Mouse (Mus musculus): ENCODE measurements around the gene Pla2g12b.

DNA sequence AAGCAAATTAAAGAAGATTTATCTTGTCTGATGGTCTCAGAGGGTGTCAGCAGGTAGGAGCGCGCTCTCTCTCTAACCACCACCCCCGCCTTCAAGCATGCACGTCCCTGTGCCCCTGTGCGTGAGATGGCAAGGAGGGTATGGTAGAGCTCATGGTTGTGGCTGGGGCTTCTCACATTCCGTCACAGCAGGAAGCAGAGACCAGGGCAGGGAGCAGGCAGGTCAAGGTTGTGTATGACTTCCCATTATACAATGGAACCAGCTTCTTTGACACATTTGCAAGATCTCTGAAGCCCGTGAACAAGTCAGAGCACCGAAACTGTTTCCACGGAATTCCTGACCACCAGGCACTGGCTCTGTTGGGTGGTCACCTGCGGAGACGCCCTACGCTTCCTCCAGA is 6.8 kb downstream of the Pla2g12b start:
- no peak for TF ChIP-seq CTCF (IDR thresholded peaks at IDR 0.05; ENCODE audit: low read depth, low read length)
- TF ChIP-seq EP300 (IDR thresholded peaks at IDR 0.05; ENCODE audit: insufficient read depth, low read depth, low read length), result no peak

Measured in ES-Bruce4 (cell line).